Mouse (Mus musculus): Measurements from ENCODE around the gene Scn5a.

Scn5a gene

GRCm38 (mm10) chr9:119578636-119579438 lies at the start of gene Scn5a:
Gene Scn5a, minus strand, starts transcription at chr9:119579016.
- no peak for DNase-seq (ENCODE audit: low read depth, low spot score)

DNA sequence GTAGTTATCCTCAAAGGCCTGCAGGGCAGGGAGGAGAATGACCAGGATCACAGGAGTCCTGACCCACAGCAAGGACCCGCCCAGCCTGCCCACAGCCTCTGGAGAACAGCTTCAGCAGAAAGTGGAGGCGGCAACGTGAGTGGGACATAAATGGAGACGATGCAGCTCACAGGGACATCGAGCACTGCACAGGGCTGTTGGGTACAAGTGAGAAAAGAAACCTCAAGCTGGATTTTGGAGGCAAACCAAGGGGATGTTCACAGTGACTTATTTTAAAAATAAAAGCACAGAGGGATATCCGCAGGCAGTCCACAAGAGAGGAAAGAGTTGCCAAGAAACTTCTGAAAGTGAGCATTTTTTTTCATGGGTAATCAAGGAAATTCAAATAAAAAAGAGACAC lies 48.4 kb upstream of the Scn5a start:
- no peak for DNase-seq (ENCODE audit: low read depth, low spot score)

GRCm38 (mm10) chr9:119624151-119624550 lies 45.3 kb upstream of the Scn5a start:
- no peak for DNase-seq (ENCODE audit: low read depth, low spot score)

GRCm38 (mm10) chr9:119614798-119615197 lies 36.0 kb upstream of the Scn5a start:
- DNase-seq (ENCODE audit: low read depth, low spot score): no peak

- no peak for DNase-seq (ENCODE audit: low read depth, low spot score)
These were observed 31.8 kb upstream of the Scn5a start for GRCm38 (mm10) chr9:119610563-119611166.

DNA sequence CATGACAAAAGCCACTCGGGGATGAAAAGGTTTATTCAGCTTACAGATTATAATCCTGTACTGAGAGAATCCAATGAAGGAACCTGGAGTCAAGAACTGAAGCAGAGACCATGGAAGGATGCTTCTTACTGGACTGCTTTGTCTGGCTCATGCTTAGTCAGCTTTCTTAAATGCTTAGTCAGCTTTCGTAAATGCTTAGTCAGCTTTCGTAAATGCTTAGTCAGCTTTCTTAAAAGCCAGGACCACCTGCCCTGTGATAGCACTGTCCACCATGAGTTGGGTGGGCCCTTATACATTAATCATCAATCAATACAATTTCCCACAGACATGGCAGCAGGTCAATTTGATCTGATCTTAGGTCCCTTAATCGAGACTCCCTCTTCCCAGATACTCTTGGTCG lies 28.1 kb upstream of the Scn5a start:
- no peak for DNase-seq (ENCODE audit: low read depth, low spot score)

DNA sequence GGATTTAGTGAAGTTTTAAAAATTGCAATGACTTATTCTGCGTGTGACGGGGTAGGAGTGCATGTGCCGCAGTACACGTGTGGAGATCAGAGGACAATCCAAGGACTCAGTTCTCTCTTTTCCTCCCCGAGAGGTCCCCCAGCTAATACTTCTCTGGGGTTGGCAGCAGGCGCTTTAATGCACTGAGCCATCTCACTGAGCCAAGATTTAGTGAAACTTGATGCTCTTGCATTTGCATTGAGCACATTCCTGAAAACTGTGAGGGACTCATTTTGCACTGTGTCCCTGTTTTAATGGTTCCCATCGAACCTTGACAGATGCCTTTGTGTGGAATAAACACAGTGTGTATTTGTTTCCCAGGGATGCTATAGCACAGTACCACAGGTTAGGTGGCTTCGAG lies 25.8 kb upstream of the Scn5a start:
- DNase-seq (ENCODE audit: low read depth, low spot score): no peak

GRCm38 (mm10) chr9:119598501-119598900 lies 19.7 kb upstream of the Scn5a start:
- DNase-seq (ENCODE audit: low read depth, low spot score): no peak

DNA sequence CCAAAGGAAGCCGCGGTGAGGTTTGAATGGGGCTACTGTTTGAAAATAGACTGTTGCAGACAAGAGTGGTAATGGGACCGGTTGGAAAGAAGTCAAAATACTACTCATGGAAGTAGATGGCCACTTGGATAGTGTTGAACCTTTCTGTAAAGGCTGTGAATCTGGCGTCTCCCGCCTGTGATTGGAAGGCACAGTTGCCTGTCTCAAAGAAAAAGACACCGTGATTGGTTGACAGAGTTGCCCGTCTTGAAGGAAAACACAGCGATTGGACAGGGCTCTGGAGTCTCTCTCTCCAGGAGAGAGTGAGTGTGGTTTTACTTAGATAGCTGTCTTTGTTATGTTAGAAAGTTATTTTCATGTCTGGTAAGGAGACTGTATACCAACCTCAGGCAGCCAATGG lies 18.5 kb upstream of the Scn5a start:
- DNase-seq (ENCODE audit: low read depth, low spot score): no peak

GRCm38 (mm10) chr9:119589592-119589991 lies 10.8 kb upstream of the Scn5a start:
- no peak for DNase-seq (ENCODE audit: low read depth, low spot score)

DNA sequence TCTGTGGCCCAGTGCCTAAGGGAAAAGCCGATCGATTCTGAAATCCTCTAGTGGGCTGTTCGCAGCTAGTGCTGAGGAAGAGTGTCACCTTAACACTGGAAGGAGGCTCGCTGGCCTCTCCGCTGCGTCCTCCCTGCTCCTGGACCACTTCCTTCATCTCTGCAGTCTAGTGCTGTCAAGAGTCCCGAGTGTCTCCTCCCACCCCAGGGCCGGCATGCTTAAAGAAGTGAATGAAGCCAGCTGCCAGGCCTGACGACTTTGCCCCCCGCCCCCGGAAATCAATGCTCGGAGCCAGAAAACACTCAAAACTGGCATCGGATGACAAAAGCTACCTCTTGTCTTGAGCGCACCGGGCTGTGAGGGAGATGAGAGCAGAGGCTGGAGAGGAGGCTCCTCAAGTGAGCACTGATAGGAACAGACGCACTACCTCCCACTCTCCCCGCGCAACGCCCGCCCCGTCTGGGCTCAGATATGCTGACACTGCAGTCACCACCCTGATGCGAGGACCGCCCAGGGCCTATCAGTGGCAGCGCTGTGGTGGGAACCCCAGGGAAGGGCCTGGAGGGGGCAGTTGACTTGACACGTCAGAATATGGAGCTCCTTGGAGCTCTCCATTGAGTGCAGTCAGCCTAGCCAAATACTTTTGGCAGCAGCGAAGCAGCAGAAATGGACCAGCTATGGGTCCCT lies 10.1 kb upstream of the Scn5a start:
- DNase-seq (ENCODE audit: low read depth, low spot score): no peak

GRCm38 (mm10) chr9:119580668-119581067 lies 1.9 kb upstream of the Scn5a start:
- DNase-seq (ENCODE audit: low read depth, low spot score): peak; percentile 30

GRCm38 (mm10) chr9:119580187-119580586 lies 1.4 kb upstream of the Scn5a start:
- DNase-seq (ENCODE audit: low read depth, low spot score): no peak

- no peak for DNase-seq (ENCODE audit: low read depth, low spot score)
These were observed 543 bp downstream of the Scn5a start for GRCm38 (mm10) chr9:119578311-119578635.

GRCm38 (mm10) chr9:119576977-119577376 lies 1.8 kb downstream of the Scn5a start:
- no peak for DNase-seq (ENCODE audit: low read depth, low spot score)

GRCm38 (mm10) chr9:119575732-119576131 lies 3.1 kb downstream of the Scn5a start:
- no peak for DNase-seq (ENCODE audit: low read depth, low spot score)

GRCm38 (mm10) chr9:119574366-119574765 lies 4.5 kb downstream of the Scn5a start:
- DNase-seq (ENCODE audit: low read depth, low spot score): no peak

DNA sequence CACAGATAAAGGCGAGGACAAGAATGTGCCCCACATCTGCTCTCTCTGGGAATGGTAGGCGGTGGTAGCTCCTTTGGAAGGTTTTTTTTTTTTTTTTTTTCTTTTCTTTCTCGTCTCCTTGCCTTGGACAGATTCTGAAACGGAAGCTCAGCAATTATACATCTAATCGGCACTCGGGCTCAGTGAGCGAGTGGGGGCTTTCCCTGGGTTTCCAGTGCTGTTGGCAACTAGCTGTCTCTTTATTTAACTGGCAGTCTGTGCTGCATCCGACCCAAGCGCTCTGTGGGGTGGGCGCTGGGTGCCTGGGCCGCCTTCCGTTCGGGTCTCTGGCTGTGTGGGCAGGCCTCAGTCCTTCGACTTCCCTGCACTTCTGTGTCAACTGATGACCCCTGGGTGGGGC lies 5.8 kb downstream of the Scn5a start:
- no peak for DNase-seq (ENCODE audit: low read depth, low spot score)

DNA sequence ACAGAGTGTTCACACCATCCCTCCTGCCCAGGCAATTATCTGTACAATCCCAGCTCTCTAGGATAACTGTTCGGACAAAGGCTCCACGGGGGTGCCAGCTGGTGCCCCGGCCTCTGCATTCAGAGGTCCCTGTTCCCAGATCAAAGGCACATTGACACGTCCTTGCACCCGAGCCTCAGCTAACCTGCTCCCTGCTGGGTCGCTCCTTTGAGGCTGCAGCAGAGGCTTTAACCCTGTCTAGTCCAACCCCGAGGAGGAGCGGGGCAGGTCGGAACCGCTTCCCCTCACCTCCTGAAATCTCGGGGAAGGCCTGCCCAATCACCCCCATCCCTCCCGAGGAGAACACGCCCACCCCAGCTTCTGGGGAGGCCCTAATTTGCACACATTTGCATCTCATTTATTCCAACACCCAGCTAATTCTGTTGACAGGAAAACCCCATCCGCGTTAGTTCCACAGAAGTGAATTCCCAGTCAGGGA lies 7.4 kb downstream of the Scn5a start:
- no peak for DNase-seq (ENCODE audit: low read depth, low spot score)

GRCm38 (mm10) chr9:119570652-119571051 lies 8.2 kb downstream of the Scn5a start:
- no peak for DNase-seq (ENCODE audit: low read depth, low spot score)

- DNase-seq (ENCODE audit: low read depth, low spot score): no peak
These were observed 10.1 kb downstream of the Scn5a start for GRCm38 (mm10) chr9:119568732-119569131.

DNA sequence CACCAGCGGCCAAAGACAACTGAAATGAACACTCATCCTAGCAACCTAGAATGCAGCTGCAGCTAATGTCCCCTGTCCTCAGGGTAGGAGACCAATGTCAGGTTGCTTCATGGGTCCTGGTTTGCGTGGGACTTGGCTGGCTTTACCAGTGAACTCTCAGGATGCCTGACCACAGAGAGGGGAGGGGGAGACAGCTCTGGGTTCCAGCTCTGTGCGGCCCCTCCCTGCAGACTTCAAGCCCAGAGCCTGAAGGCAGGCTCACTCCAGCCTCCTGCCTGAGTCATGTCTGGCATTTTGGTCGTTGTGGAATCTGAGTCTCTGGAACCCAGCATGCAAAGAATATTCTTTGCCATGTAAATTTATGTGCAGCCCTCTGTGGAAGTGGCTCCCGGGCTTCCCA lies 11.0 kb downstream of the Scn5a start:
- no peak for DNase-seq (ENCODE audit: low read depth, low spot score)

DNA sequence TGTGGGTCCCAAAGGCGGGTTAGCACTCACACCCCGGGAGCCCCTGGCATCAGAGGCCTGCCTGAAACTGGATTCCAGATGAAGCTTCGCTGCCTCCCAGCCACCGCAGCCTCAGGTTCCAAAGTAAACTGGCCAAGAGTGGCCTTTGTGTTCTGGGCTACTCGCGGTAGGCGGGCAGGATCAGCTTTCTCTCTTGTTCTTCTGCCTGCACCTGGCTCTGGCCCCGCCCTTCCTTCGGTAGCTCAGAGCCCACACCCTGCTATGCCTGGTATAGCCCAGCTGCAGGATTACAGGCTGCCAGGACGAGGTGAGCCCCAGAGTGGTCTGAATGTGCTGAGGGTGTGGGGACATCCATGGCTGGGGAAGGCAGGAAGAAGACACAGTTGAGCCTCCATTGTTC lies 12.6 kb downstream of the Scn5a start:
- no peak for DNase-seq (ENCODE audit: low read depth, low spot score)

Measured in brain, embryonic 18.5 days (tissue).